Mouse (Mus musculus): ENCODE measurements around the gene Fam234b.

DNA sequence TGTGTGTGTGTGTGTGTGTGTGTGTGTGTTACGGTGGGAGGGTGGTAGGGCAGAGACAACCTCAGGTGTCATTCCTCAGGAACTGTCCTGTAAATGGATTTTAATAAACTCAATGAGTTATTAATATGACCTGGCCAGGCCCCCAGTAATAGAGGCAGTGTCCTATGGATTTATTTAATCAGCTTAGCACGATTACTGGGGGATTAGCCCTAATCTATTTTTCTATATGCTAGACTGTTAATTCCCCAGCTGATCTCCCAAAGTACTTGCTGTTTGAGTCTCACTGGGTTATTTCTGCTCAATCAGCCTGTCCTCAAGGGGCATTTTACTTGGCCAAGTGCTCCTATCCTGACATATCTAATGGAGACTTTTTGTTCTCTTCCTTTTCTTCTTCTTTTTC is 14.9 kb downstream of the Fam234b start:
- no peak for TF ChIP-seq CTCF (conservative IDR thresholded peaks at IDR 0.05; ENCODE audit: insufficient read depth, insufficient read length, low read depth, low read length)
- no peak for TF ChIP-seq POLR2A (IDR thresholded peaks at IDR 0.05; ENCODE audit: low read depth, low read length)
